Mouse (Mus musculus): Measurements from ENCODE around the gene Gm20388. TPM values are rescaled to one million over a fixed set of nuclear protein-coding genes. Genes with fewer than 3 reads are reported as not detected.

The Gm20388 gene
- total RNA-seq, 2 experiments from 2014 or later: 4.4 to 7.8 TPM

DNA sequence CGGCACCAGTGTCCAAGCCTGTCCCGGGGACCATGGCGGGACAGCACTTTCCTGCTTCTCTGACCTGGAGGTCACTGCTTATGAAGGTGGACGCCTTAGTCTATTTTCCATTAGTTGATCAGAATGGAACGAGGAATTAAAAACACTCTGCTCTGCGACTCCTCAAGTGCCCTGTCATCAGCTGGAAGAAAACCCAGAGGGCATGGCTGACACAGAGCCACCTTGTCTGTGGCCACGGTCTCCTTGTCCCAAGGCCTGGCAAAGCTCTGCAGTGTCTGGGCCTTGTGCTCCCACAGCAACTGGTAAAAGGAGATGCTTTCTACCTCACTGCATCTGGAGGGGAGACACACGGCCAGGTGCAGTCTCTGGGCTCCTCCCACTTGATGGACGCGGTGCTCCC is 2973.0 kb downstream of the Gm20388 start:
- no peak for DNase-seq (ENCODE audit: low spot score in 2 of 2)

- DNase-seq (ENCODE audit: low spot score in 2 of 2): no peak
Observed at GRCm38 (mm10) chr8:122891440-122891839, 2980.8 kb downstream of the Gm20388 start.

GRCm38 (mm10) chr8:122893451-122893850 is 2982.8 kb downstream of the Gm20388 start:
- DNase-seq (ENCODE audit: low spot score in 2 of 2): no peak

GRCm38 (mm10) chr8:122896317-122896716 is 2985.7 kb downstream of the Gm20388 start:
- DNase-seq (ENCODE audit: low spot score in 2 of 2): no peak

- DNase-seq (ENCODE audit: low spot score in 2 of 2): no peak
Observed at GRCm38 (mm10) chr8:122897200-122897599, 2986.6 kb downstream of the Gm20388 start.

DNA sequence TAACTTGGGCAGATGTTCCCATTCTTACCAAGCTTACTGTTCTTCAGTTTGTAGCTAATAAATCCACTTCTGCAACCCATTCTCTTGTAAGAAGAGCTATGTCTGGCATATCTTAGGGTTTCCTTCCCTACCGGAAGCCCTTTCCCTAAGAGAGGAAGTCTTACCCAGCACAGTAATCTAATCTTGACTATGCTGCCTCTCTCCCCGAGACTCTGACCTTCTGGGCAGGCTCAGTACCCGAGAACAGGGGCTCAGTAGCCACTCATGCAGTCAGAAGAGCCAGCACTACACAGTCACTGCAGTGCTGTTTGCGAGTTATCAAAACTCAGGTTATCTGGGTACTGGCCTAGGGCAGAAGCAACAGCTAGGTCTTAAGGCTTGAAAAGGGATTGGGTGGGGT is 2987.4 kb downstream of the Gm20388 start:
- DNase-seq (ENCODE audit: low spot score in 2 of 2): no peak

DNA sequence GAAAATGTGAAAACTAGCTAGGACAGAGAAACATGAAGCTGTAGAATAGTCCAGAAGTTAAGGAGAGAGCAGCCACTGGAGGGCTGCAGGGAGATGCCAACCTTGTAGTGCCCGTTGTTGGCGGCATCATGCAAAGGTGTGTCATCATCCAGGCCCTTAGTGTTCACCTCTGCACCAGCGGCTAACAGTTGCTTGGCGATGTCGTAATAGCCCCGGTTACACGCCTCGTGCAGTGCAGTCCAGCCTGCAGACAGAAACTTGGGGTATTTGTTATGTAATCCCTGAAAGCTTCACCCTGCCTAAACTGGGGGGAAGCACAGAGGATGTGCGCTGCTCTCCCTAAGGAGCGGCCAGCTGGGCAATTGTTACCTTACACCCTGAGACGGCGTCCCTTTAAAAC is 2987.8 kb downstream of the Gm20388 start:
- no peak for DNase-seq (ENCODE audit: low spot score in 2 of 2)

GRCm38 (mm10) chr8:122899085-122899484 is 2988.4 kb downstream of the Gm20388 start:
- DNase-seq (ENCODE audit: low spot score in 2 of 2): no peak

DNA sequence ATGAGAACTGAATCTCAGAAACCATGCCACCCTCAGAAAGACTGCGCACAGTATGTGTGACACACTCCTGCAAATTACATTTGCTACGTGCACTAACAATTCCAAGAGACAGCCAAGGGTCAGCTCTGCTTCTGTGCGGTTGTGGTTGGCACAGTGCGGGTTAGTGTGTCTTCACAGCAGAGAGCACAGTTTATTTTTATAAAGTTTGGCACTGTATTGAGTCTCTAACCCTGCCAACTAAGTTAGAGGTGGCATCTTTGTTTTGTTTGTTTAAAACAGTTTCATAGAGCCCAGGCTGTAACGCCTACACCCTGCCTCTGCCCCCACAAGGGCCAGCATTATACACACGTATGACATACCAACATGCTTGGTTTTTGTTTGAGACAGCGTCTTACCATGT is 2990.8 kb downstream of the Gm20388 start:
- DNase-seq (ENCODE audit: low spot score in 2 of 2): no peak

GRCm38 (mm10) chr8:122901892-122902515 is 2991.4 kb downstream of the Gm20388 start:
- no peak for DNase-seq (ENCODE audit: low spot score in 2 of 2)

GRCm38 (mm10) chr8:122902581-122902980 is 2991.9 kb downstream of the Gm20388 start:
- DNase-seq (ENCODE audit: low spot score in 2 of 2): no peak

DNA sequence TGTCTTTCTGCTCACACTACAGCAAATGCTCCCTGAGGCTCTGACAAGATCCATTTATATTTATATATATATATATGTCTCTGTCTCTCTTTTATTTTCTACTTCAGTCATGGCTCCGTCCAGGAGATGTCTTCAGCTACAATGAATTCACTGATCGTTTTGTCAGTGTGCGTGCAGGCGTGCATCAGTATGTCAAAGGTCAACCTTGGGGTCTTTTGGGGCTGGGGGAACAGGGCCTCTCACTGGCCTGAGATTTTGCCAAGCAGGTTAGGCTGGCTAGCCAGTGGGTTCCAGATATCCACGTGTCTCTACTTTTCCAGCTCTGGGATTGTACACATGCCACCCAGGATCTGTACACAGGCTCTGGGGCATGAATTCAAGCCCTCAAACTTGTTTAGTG is 2992.4 kb downstream of the Gm20388 start:
- no peak for DNase-seq (ENCODE audit: low spot score in 2 of 2)

DNA sequence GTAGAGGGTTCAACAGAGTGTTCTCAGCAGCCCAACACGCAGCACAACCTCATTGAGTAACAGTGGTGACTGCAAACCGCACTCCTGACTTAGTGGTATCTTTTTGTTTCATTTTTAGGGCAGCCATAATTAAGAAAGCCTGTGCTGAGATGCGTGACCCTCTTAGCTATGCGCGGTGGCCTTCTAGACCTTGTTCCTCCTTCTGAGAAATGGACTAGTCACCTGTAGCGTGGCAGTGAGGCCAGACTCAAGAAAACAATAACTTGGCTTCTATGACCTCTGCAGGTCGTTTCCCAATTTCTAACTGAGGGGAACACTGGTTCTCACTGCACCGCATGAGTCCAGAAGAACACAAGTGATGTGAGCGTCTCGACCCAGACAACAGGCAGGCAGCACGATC is 2993.9 kb downstream of the Gm20388 start:
- DNase-seq (ENCODE audit: low spot score in 2 of 2): no peak

DNA sequence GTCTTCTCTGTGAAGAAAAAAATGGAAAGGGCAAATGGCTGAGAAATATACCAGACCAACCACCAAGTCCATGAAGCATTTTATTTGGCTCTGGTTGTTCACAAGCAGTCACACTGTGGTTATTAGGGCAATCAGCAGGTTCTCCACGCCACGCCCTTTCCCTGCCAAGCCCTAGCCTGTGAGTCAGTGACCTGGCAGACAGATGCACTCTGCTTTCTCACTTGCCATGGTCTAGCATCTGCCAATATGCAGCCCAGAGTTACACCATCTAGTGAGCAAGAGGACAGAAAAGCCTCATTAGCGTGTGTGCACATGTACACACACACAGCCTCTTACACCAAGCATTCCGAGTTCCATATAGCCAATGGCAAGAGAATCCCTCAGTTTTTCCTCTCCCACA is 2994.7 kb downstream of the Gm20388 start:
- DNase-seq (ENCODE audit: low spot score in 2 of 2): no peak

DNA sequence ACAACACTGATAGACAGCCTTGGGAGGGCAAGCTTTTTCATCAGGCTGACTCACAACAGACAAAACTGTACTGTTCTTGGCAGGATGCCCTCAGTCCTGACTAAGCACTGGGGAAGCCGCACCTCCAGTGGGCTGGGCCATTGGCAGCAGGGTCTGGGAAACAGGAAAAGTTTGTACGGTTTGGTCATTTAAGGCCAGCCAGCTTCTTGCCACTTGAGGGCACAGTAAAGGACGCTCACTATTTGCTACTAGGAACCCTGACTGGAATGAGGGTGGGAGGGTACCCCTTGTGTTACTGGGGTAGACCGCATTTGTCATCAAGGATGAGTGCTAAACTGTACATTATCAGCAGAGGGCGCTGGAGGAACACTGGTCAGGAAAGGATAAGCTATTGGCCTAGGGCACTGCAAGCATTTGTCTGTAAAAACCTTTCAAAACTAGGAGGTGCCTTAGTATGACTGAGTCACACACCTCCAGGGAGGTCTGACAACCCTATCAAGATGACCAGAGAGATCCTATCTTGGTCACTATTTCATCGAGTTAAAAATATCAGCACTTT is 2995.9 kb downstream of the Gm20388 start:
- peak; percentile 91 to 93 for DNase-seq (ENCODE audit: low spot score in 2 of 2)

GRCm38 (mm10) chr8:122912150-122912549 is 3001.5 kb downstream of the Gm20388 start:
- no peak for DNase-seq (ENCODE audit: low spot score in 2 of 2)

DNA sequence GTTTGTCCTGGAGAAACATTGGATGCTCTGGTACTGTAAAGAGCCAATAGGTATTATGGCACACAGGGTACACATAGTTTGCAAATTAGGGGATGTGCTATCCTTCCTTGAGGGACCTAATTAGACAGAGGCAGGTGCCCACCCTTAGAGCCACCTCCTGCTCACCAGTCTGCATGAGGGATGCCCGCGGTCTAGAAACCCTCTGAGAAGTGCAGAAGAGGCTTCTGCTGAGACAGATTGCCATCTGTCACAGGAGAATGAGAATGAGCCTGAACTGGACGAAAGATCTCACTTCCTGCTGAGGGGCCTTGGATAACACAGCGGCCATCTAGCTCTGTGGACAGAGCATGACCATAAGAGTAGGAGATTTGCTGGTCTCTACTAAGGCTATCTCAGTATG is 3002.2 kb downstream of the Gm20388 start:
- DNase-seq (ENCODE audit: low spot score in 2 of 2): no peak

DNA sequence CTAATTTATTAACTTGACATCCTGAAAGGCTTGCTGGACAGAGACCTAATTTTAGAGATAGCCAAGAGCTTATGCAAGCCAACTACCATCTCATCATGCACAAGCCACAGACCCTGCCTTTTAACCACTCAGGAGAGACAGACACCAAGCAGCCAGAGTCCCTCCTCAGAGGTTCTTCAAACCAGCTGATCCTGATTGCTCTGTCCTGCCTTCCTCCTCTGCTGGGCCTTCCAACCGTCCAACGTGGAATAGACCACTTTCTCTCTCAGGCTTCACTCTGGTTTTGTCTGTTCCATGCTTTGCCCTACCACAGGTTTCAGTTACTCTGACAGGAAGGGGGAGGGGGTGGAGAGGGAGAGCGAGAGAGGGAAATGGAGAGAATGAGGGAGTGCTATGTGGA is 3006.1 kb downstream of the Gm20388 start:
- DNase-seq (ENCODE audit: low spot score in 2 of 2): no peak

DNA sequence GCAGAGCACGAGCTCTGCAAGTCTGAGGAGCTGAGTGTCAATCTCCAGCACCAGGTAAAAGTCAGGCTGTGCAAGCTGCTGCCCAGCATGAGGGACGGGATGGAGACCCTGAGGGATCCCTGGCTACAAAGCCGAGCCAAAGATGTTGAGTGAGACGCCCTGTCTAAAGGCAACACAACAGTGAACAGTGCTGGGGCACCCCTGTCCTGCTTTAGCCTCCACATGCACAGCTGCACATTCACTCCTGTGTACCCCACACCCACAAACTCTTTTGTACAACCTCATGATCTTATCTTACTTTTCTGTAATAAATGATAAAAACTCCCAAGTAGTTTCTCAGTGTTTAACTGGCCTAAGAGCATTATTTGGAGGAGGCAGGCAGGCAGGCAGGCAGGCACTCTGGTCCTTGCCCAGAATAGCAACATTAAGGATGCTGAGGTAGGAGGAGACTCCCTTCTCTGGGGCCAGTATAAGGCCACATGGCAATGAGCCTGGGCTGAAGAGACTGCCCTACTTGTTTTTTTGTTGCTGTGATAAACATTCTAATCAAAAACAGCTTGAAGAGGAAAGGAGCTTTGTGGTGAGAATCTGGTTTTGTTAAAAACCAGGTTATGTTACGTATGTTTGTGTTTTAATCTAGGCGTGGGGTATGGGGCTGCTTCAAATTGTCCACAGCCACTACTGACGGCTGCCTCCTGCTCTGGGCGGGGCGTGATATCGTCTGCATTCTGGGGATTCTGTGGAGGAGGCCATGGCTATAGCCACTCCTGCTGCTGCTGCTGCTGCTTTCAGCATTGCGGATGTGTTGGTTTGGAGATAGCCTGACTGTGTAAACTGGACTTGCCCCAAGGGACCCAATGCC is 3007.1 kb downstream of the Gm20388 start:
- peak in 1 of 2 experiments; percentile 50 for DNase-seq (ENCODE audit: low spot score in 2 of 2)

GRCm38 (mm10) chr8:122918438-122919107 is 3007.9 kb downstream of the Gm20388 start:
- no peak for DNase-seq (ENCODE audit: low spot score in 2 of 2)

DNA sequence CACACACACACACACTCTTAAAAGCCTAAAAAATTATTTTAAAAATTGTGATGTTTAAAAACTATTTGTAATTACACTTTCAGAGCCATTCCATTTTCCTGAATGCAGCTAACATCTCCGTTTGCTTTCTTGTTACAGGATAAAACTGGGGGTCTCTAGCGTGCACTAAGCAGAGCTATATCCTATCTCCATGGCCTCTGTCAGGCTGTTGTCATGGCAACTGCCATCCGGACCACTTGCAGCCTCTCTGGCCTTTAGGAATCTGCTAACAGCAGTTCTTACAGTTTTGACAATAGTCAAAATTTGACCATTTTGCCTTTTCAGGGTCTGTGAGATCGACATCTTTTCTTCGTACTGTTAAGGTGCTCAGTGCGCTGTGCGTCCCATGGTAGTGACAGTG is 3010.2 kb downstream of the Gm20388 start:
- no peak for DNase-seq (ENCODE audit: low spot score in 2 of 2)

GRCm38 (mm10) chr8:122922945-122923344 is 3012.3 kb downstream of the Gm20388 start:
- no peak for DNase-seq (ENCODE audit: low spot score in 2 of 2)
